Mouse (Mus musculus): ENCODE measurements around the gene Pfn1. TPM values are rescaled to one million over a fixed set of nuclear protein-coding genes. Genes with fewer than 3 reads are reported as not detected.

Gene Pfn1
- polyA plus RNA-seq, 1 experiment from 2014 or later, result 2,344 TPM

DNA sequence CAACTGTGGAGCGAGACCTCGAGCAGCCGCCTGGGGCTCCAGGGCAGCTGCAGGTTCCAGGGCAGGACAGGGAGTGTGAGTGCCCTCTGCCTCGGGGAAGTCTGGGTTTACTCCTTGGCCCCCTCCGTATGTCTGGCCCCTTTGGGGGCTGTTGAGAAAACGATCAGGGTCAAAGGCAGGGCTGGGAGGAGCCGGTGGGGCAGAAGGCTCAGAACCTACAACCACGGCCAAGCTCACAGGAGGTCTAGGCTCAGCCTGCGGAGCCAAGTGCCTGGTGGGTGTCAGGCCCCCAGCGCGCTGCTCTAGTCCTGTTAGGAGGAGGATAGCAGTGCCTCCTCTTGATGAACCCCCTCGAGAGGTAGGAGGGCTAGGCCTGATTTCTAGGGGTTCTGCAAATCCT lies 26.7 kb upstream of the Pfn1 start:
- no peaks in the 10 kb centered on the region for H3K27me3 ChIP-seq (replicated peaks; ENCODE audit: control insufficient read depth, insufficient read depth, low read length)
- peaks cover 60% of the 10 kb centered on the region for H3K36me3 ChIP-seq (ENCODE audit: control insufficient read depth, insufficient read depth, low read length)
- ATAC-seq (replicated peaks; ENCODE audit: low FRiP score, low TSS enrichment, low read depth) (no peak), DNase-seq (ENCODE audit: low spot score) (no peak)
- no peak overlapping the region for H3K4me3 ChIP-seq (ENCODE audit: low read depth, low read length)
- no peak overlapping the region for H3K27ac ChIP-seq (ENCODE audit: low read depth)
- WGBS, result 62% methylated on average over 12 of the region's 12 CpGs
- H3K9ac ChIP-seq (ENCODE audit: low read length), result no peak overlapping the region
- H3K4me2 ChIP-seq (ENCODE audit: low read length), result no peak overlapping the region
- no peaks in the 10 kb centered on the region for H3K9me3 ChIP-seq (ENCODE audit: control insufficient read depth, low read length)
- H3K4me1 ChIP-seq (replicated peaks; ENCODE audit: control insufficient read depth, insufficient read depth, low read length), result peaks cover under 1% of the 10 kb centered on the region; the same call in 1 of the 2 replicates

DNA sequence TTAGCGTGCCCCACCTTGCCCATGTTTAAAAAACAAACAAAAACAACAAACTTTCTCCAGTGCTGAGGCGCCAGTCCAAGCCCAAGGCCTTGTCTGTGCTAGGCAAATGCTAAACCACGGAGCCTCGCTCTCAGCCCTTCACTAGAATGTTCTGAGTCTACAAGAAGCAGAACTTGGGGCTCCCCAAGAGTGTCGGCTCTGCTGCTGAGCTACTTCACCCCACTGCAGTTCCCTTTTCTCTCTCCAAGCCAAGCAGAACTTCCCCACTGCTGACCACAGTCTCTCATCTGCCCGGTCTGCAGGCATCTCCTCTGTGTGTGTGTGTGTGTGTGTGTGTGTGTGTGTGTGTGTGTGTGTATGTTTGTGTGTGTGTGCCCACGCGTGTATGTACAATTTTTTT lies 25.4 kb upstream of the Pfn1 start:
- DNase-seq (ENCODE audit: low spot score) (no peak), ATAC-seq (replicated peaks; ENCODE audit: low FRiP score, low TSS enrichment, low read depth) (no peak)
- H3K4me1 ChIP-seq (replicated peaks; ENCODE audit: control insufficient read depth, insufficient read depth, low read length), result no peaks in the 10 kb centered on the region; the same call in 1 of the 2 replicates
- peaks cover 66% of the 10 kb centered on the region for H3K36me3 ChIP-seq (ENCODE audit: control insufficient read depth, insufficient read depth, low read length)
- H3K4me3 ChIP-seq (ENCODE audit: low read depth, low read length), result no peak overlapping the region
- H3K27me3 ChIP-seq (replicated peaks; ENCODE audit: control insufficient read depth, insufficient read depth, low read length), result no peaks in the 10 kb centered on the region
- no peak overlapping the region for H3K4me2 ChIP-seq (ENCODE audit: low read length)
- 88% methylated on average over 8 of the region's 8 CpGs for WGBS
- no peak overlapping the region for H3K9ac ChIP-seq (ENCODE audit: low read length)
- no peak overlapping the region for H3K27ac ChIP-seq (ENCODE audit: low read depth)
- no peaks in the 10 kb centered on the region for H3K9me3 ChIP-seq (ENCODE audit: control insufficient read depth, low read length)

DNA sequence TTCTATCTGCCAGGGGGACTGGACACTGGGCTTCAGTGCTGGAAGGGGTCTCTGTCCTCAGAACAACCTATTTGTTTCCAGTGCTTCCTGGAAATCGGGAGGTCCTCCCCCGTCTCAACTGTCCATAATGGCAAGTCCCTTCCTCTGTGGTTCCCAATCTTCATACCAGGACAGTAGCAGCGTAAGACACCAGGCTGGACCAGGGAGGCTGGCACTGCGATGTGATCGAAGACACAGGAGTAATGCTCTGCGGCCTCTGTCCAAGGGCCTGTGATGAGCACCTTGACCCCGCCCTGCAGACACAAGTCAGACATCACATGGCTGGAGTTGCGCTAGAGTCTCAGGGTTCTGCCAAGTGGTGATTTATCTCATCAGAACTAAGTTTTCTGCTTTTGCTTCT lies 24.9 kb upstream of the Pfn1 start:
- 94% methylated on average over 8 of the region's 8 CpGs for WGBS
- Histone ChIP-seq H3K9ac (ENCODE audit: low read length) (no peak overlapping the region), H3K4me1 (replicated peaks; ENCODE audit: control insufficient read depth, insufficient read depth, low read length) (no peaks in the 10 kb centered on the region; the same call in 1 of the 2 replicates), H3K36me3 (ENCODE audit: control insufficient read depth, insufficient read depth, low read length) (peaks cover 63% of the 10 kb centered on the region), H3K4me3 (ENCODE audit: low read depth, low read length) (no peak overlapping the region), H3K27me3 (replicated peaks; ENCODE audit: control insufficient read depth, insufficient read depth, low read length) (no peaks in the 10 kb centered on the region), H3K4me2 (ENCODE audit: low read length) (no peak overlapping the region), H3K9me3 (ENCODE audit: control insufficient read depth, low read length) (no peaks in the 10 kb centered on the region), H3K27ac (ENCODE audit: low read depth) (no peak overlapping the region)
- DNase-seq (ENCODE audit: low spot score) (no peak), ATAC-seq (replicated peaks; ENCODE audit: low FRiP score, low TSS enrichment, low read depth) (no peak)

DNA sequence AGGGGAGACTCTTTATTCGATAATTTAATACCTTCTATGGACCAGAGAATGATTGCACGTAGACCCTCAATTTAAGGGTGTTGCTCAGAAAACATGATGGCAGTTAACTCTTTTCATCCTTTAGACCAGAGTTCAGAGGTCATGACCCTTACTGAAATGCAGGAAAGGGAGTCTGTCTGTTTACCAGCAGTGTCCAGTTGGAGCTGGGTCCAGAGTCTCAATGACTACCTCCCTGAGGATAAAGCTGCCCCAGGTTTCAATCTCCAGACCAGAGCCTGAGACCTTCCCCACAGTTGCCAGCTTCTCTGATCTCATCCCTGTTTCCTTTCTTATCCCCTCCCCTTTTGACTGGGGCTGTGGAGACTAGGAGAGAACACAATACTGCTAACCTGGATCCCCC lies 24.1 kb upstream of the Pfn1 start:
- no peaks in the 10 kb centered on the region; the same call in 1 of the 2 replicates for H3K4me1 ChIP-seq (replicated peaks; ENCODE audit: control insufficient read depth, insufficient read depth, low read length)
- WGBS, result 66% methylated on average over 2 of the region's 2 CpGs
- no peak overlapping the region for H3K9ac ChIP-seq (ENCODE audit: low read length)
- H3K27me3 ChIP-seq (replicated peaks; ENCODE audit: control insufficient read depth, insufficient read depth, low read length), result no peaks in the 10 kb centered on the region
- no peak overlapping the region for H3K4me3 ChIP-seq (ENCODE audit: low read depth, low read length)
- no peak for ATAC-seq (replicated peaks; ENCODE audit: low FRiP score, low TSS enrichment, low read depth)
- no peak overlapping the region for H3K4me2 ChIP-seq (ENCODE audit: low read length)
- H3K9me3 ChIP-seq (ENCODE audit: control insufficient read depth, low read length), result no peaks in the 10 kb centered on the region
- H3K36me3 ChIP-seq (ENCODE audit: control insufficient read depth, insufficient read depth, low read length), result peaks cover 61% of the 10 kb centered on the region
- no peak for DNase-seq (ENCODE audit: low spot score)
- no peak overlapping the region for H3K27ac ChIP-seq (ENCODE audit: low read depth)

DNA sequence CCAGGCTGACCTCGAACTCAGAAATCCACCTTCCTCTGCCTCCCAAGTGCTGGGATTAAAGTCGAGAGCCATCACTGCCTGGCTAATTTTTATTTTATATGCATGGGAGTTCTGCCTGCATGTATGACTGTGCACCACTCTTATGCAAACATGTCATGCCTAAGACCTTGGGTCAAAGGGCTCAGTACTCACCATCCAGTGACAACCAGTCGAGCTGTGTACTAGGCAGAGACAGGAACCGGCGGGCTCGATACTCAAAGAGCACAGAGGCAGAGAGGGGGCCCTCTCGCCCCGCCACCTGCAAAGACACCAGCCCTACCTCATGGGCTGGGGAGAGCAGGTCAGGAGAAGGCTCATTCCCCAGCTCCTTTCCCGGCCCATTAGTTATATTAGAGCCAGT lies 23.6 kb upstream of the Pfn1 start:
- DNase-seq (ENCODE audit: low spot score) (no peak), ATAC-seq (replicated peaks; ENCODE audit: low FRiP score, low TSS enrichment, low read depth) (no peak)
- Histone ChIP-seq H3K4me3 (ENCODE audit: low read depth, low read length) (no peak overlapping the region), H3K4me2 (ENCODE audit: low read length) (no peak overlapping the region), H3K9me3 (ENCODE audit: control insufficient read depth, low read length) (no peaks in the 10 kb centered on the region), H3K9ac (ENCODE audit: low read length) (no peak overlapping the region), H3K27me3 (replicated peaks; ENCODE audit: control insufficient read depth, insufficient read depth, low read length) (no peaks in the 10 kb centered on the region), H3K36me3 (ENCODE audit: control insufficient read depth, insufficient read depth, low read length) (peaks cover 60% of the 10 kb centered on the region), H3K4me1 (replicated peaks; ENCODE audit: control insufficient read depth, insufficient read depth, low read length) (no peaks in the 10 kb centered on the region; the same call in 1 of the 2 replicates), H3K27ac (ENCODE audit: low read depth) (no peak overlapping the region)
- WGBS, result 74% methylated on average over 9 of the region's 9 CpGs

DNA sequence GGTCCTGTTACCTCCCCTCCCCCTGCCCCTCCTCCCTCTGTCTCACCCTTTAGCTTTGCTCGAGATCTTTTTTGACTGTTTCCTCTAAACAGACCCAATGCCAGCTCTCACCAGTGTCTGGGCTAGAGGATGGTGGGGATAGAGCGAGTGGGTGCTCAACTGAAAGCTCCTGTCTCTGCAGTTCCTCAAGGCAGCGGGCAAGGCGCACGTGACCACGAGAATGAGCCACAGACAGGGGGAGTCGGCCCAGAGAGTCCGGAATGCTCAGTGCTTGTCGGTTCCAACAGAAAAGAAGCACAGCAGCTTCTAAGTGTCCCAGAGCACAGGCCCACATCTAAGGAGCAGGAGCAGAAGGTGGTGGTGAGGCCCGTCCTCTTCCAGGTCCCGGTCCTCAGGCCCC lies 20.1 kb upstream of the Pfn1 start:
- H3K4me3 ChIP-seq (ENCODE audit: low read depth, low read length), result no peak overlapping the region
- H3K4me1 ChIP-seq (replicated peaks; ENCODE audit: control insufficient read depth, insufficient read depth, low read length), result peaks cover 7% of the 10 kb centered on the region
- H3K27ac ChIP-seq (ENCODE audit: low read depth), result no peak overlapping the region
- no peak overlapping the region for H3K4me2 ChIP-seq (ENCODE audit: low read length)
- ATAC-seq (replicated peaks; ENCODE audit: low FRiP score, low TSS enrichment, low read depth) (no peak), DNase-seq (ENCODE audit: low spot score) (no peak)
- WGBS, result 65% methylated on average over 11 of the region's 11 CpGs
- H3K27me3 ChIP-seq (replicated peaks; ENCODE audit: control insufficient read depth, insufficient read depth, low read length), result no peaks in the 10 kb centered on the region
- H3K36me3 ChIP-seq (ENCODE audit: control insufficient read depth, insufficient read depth, low read length), result peaks cover 47% of the 10 kb centered on the region
- no peak overlapping the region for H3K9ac ChIP-seq (ENCODE audit: low read length)
- no peaks in the 10 kb centered on the region for H3K9me3 ChIP-seq (ENCODE audit: control insufficient read depth, low read length)

DNA sequence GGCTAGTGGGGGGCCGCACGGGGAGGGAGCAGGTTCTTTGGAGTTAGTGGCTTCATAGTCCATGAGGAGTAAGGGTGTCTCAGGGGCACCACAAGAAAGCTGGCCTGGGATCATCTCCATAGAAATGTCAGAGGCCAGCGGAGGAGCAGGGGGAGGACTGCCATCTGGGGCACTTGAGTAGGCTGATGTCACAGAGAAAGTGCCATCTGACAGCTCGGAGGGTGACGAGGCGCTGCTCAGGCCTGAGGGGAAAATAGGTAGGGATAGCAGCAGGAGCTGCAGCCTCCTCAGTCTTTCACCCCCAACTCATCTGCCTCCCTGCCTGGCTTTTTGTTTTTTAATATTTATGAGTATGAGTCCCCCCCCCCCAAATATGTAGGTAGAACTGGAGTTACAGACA lies 19.6 kb upstream of the Pfn1 start:
- H3K36me3 ChIP-seq (ENCODE audit: control insufficient read depth, insufficient read depth, low read length), result peaks cover 42% of the 10 kb centered on the region
- H3K9me3 ChIP-seq (ENCODE audit: control insufficient read depth, low read length), result no peaks in the 10 kb centered on the region
- H3K9ac ChIP-seq (ENCODE audit: low read length), result no peak overlapping the region
- no peak overlapping the region for H3K4me2 ChIP-seq (ENCODE audit: low read length)
- ATAC-seq (replicated peaks; ENCODE audit: low FRiP score, low TSS enrichment, low read depth) (no peak), DNase-seq (ENCODE audit: low spot score) (no peak)
- H3K4me1 ChIP-seq (replicated peaks; ENCODE audit: control insufficient read depth, insufficient read depth, low read length), result peaks cover 7% of the 10 kb centered on the region
- no peaks in the 10 kb centered on the region for H3K27me3 ChIP-seq (replicated peaks; ENCODE audit: control insufficient read depth, insufficient read depth, low read length)
- H3K4me3 ChIP-seq (ENCODE audit: low read depth, low read length), result no peak overlapping the region
- 84% methylated on average over 6 of the region's 6 CpGs for WGBS
- no peak overlapping the region for H3K27ac ChIP-seq (ENCODE audit: low read depth)

DNA sequence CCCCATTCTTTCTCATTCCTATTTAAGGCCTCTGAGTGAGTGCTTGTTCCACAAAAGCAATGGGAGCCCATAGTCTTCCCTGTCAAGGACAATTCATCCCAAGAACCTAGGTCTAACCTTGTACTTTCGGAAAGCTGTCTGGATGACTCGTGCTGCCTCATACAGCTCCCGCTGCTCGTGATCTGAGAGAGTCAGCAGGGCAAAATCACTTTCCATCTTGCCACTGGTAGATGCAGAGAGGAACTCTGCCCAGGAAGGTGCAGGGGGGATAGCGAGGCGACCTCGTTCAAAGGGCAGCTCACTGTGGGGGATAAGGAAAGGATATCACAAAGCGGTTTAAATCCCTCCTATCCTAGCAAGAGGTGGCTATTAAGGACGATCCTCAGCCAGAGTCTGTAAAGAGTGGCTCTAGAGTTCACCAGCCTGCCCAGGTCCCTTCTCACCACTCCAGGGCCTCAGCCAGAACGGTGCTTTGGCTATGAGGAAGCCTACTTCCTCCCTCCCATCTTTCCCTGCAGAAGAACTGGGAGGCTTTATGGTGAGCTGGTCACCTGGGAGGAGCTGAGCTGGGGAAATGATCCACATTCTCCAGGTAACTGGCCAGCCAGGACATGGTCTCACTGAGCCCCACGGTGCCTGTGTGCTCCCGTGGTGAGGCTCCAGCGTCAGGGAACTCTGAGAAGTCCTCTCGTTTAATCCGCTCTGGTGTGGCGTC lies 17.0 kb upstream of the Pfn1 start:
- ATAC-seq (replicated peaks; ENCODE audit: low FRiP score, low TSS enrichment, low read depth) (no peak), DNase-seq (ENCODE audit: low spot score) (no peak)
- WGBS, result 88% methylated on average over 16 of the region's 16 CpGs
- Histone ChIP-seq H3K27me3 (replicated peaks; ENCODE audit: control insufficient read depth, insufficient read depth, low read length) (no peaks in the 10 kb centered on the region), H3K4me2 (ENCODE audit: low read length) (peak overlapping the region; percentile 66; the same call in 1 of the 2 replicates), H3K9me3 (ENCODE audit: control insufficient read depth, low read length) (no peaks in the 10 kb centered on the region), H3K27ac (ENCODE audit: low read depth) (no peak overlapping the region), H3K4me3 (ENCODE audit: low read depth, low read length) (no peak overlapping the region), H3K4me1 (replicated peaks; ENCODE audit: control insufficient read depth, insufficient read depth, low read length) (peaks cover 21% of the 10 kb centered on the region), H3K36me3 (ENCODE audit: control insufficient read depth, insufficient read depth, low read length) (peaks cover 42% of the 10 kb centered on the region), H3K9ac (ENCODE audit: low read length) (no peak overlapping the region)

DNA sequence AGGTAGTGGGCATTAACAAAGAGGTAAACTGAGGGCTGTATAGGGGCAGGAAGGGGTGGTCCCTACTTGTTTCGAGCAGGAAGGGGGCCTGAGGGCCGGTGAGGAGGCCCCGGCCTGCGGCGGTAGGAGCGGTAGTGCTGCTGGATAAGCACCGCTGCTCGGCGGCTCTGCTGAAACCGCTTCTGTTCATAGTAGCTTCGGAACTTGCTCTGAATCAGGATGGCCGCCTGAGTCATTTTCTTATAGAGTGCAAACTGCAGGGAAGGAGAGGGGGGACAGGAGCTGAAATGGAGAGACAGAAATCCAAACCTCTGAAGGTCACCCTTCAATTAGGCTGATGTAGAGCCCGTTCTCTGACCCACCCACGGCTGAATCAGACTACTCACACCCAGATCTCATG lies 16.0 kb upstream of the Pfn1 start:
- Histone ChIP-seq H3K36me3 (ENCODE audit: control insufficient read depth, insufficient read depth, low read length) (peaks cover 39% of the 10 kb centered on the region), H3K9me3 (ENCODE audit: control insufficient read depth, low read length) (no peaks in the 10 kb centered on the region), H3K27me3 (replicated peaks; ENCODE audit: control insufficient read depth, insufficient read depth, low read length) (no peaks in the 10 kb centered on the region), H3K27ac (ENCODE audit: low read depth) (peak overlapping the region; percentile 96), H3K9ac (ENCODE audit: low read length) (peak overlapping the region; percentile 72), H3K4me2 (ENCODE audit: low read length) (peak overlapping the region; percentile 66), H3K4me3 (ENCODE audit: low read depth, low read length) (peak overlapping the region; percentile 70), H3K4me1 (replicated peaks; ENCODE audit: control insufficient read depth, insufficient read depth, low read length) (peaks cover 21% of the 10 kb centered on the region)
- WGBS, result 49% methylated on average over 14 of the region's 14 CpGs
- DNase-seq (ENCODE audit: low spot score) (no peak), ATAC-seq (replicated peaks; ENCODE audit: low FRiP score, low TSS enrichment, low read depth) (no peak)

All from intestine, embryonic 14.5 days (tissue).